Mouse (Mus musculus): Measurements from ENCODE around the gene Dlst. TPM values are rescaled to one million over a fixed set of nuclear protein-coding genes. Genes with fewer than 3 reads are reported as not detected.

Gene Dlst
- polyA plus RNA-seq, 1 experiment from 2014 or later = 69.4 TPM

GRCm38 (mm10) chr12:85095859-85096258 is 14.8 kb upstream of the Dlst start:
- Histone ChIP-seq H3K27ac (replicated peaks) (no peak overlapping the region), H3K4me1 (replicated peaks) (peaks cover 19% of the 10 kb centered on the region), H3K4me3 (replicated peaks) (no peak overlapping the region), H3K9me3 (replicated peaks) (no peaks in the 10 kb centered on the region), H3K9ac (no peak overlapping the region), H3K36me3 (replicated peaks) (no peaks in the 10 kb centered on the region), H3K4me2 (no peak overlapping the region), H3K27me3 (no peaks in the 10 kb centered on the region)
- WGBS (ENCODE audit: insufficient replicate concordance) = 76% methylated on average over 7 of the region's 7 CpGs
- no peak for ATAC-seq (ENCODE audit: insufficient read depth)

GRCm38 (mm10) chr12:85101001-85101400 is 9.6 kb upstream of the Dlst start:
- H3K4me2 ChIP-seq = no peak overlapping the region

GRCm38 (mm10) chr12:85101521-85102106 is 9.0 kb upstream of the Dlst start:
- Histone ChIP-seq H3K9me3 (replicated peaks) (no peaks in the 10 kb centered on the region), H3K36me3 (replicated peaks) (no peaks in the 10 kb centered on the region), H3K4me3 (replicated peaks) (no peak overlapping the region), H3K27ac (replicated peaks) (no peak overlapping the region), H3K9ac (no peak overlapping the region), H3K4me1 (replicated peaks) (peaks cover 12% of the 10 kb centered on the region), H3K4me2 (no peak overlapping the region), H3K27me3 (no peaks in the 10 kb centered on the region)
- no peak for ATAC-seq (ENCODE audit: insufficient read depth)
- WGBS (ENCODE audit: insufficient replicate concordance) = 66% methylated on average over 5 of the region's 5 CpGs

More at GRCm38 (mm10) chr12:85101001-85101400, 9.6 kb upstream of the Dlst start:
- no peaks in the 10 kb centered on the region for H3K36me3 ChIP-seq (replicated peaks)
- H3K4me1 ChIP-seq (replicated peaks) = 0 out of 2 replicates have a peak, but pooled peaks cover 6% of the 10 kb centered on the region
- no peak overlapping the region for H3K4me3 ChIP-seq (replicated peaks)
- no peak for ATAC-seq (ENCODE audit: insufficient read depth)
- no peak overlapping the region for H3K9ac ChIP-seq
- H3K27me3 ChIP-seq = no peaks in the 10 kb centered on the region
- H3K9me3 ChIP-seq (replicated peaks) = no peaks in the 10 kb centered on the region
- 78% methylated on average over 14 of the region's 14 CpGs for WGBS (ENCODE audit: insufficient replicate concordance)
- no peak overlapping the region for H3K27ac ChIP-seq (replicated peaks)

GRCm38 (mm10) chr12:85103096-85103495 is 7.5 kb upstream of the Dlst start:
- no peak overlapping the region for H3K4me2 ChIP-seq
- no peaks in the 10 kb centered on the region for H3K36me3 ChIP-seq (replicated peaks)
- H3K9me3 ChIP-seq (replicated peaks) = no peaks in the 10 kb centered on the region
- no peaks in the 10 kb centered on the region for H3K27me3 ChIP-seq
- H3K4me3 ChIP-seq (replicated peaks) = no peak overlapping the region
- 66% methylated on average over 8 of the region's 8 CpGs for WGBS (ENCODE audit: insufficient replicate concordance)
- ATAC-seq (ENCODE audit: insufficient read depth) = no peak
- H3K27ac ChIP-seq (replicated peaks) = no peak overlapping the region
- peaks cover 14% of the 10 kb centered on the region for H3K4me1 ChIP-seq (replicated peaks)
- no peak overlapping the region for H3K9ac ChIP-seq

- no peak for ATAC-seq (ENCODE audit: insufficient read depth)
- no peak overlapping the region for H3K9ac ChIP-seq
- 81% methylated on average over 8 of the region's 8 CpGs for WGBS (ENCODE audit: insufficient replicate concordance)
- H3K4me1 ChIP-seq (replicated peaks) = peaks cover 23% of the 10 kb centered on the region
- H3K27ac ChIP-seq (replicated peaks) = no peak overlapping the region
- H3K9me3 ChIP-seq (replicated peaks) = no peaks in the 10 kb centered on the region
- no peaks in the 10 kb centered on the region for H3K36me3 ChIP-seq (replicated peaks)
- H3K4me3 ChIP-seq (replicated peaks) = no peak overlapping the region
- no peaks in the 10 kb centered on the region for H3K27me3 ChIP-seq
- H3K4me2 ChIP-seq = no peak overlapping the region
These were observed 5.8 kb upstream of the Dlst start for GRCm38 (mm10) chr12:85104789-85105188.

- Histone ChIP-seq H3K4me1 (replicated peaks) (peaks cover 28% of the 10 kb centered on the region), H3K27me3 (no peaks in the 10 kb centered on the region), H3K36me3 (replicated peaks) (no peaks in the 10 kb centered on the region), H3K4me2 (peak overlapping the region; percentile 6), H3K4me3 (replicated peaks) (no peak overlapping the region), H3K9me3 (replicated peaks) (no peaks in the 10 kb centered on the region), H3K27ac (replicated peaks) (no peak overlapping the region), H3K9ac (no peak overlapping the region)
- 8% methylated on average over 8 of the region's 8 CpGs for WGBS (ENCODE audit: insufficient replicate concordance)
- ATAC-seq (ENCODE audit: insufficient read depth) = no peak
These were observed 4.3 kb upstream of the Dlst start for GRCm38 (mm10) chr12:85106292-85106691.

- no peak for ATAC-seq (ENCODE audit: insufficient read depth)
- Histone ChIP-seq H3K4me2 (no peak overlapping the region), H3K27ac (replicated peaks) (peak overlapping the region; percentile 35; the same call in 1 of the 2 replicates)
These were observed 2.0 kb upstream of the Dlst start for GRCm38 (mm10) chr12:85108643-85109042.

GRCm38 (mm10) chr12:85109426-85109825 is 1.2 kb upstream of the Dlst start:
- WGBS (ENCODE audit: insufficient replicate concordance) = 78% methylated on average over 4 of the region's 4 CpGs
- Histone ChIP-seq H3K27me3 (no peaks in the 10 kb centered on the region), H3K4me1 (replicated peaks) (peaks cover 58% of the 10 kb centered on the region), H3K9ac (no peak overlapping the region), H3K9me3 (replicated peaks) (no peaks in the 10 kb centered on the region), H3K36me3 (replicated peaks) (0 out of 2 replicates have a peak, but pooled peaks cover 2% of the 10 kb centered on the region), H3K27ac (replicated peaks) (peak overlapping the region; percentile 35; the same call in 1 of the 2 replicates), H3K4me3 (replicated peaks) (peak overlapping the region; percentile 90), H3K4me2 (peak overlapping the region; percentile 80)
- no peak for ATAC-seq (ENCODE audit: insufficient read depth)

More at GRCm38 (mm10) chr12:85108643-85109042, 2.0 kb upstream of the Dlst start:
- WGBS (ENCODE audit: insufficient replicate concordance) = 51% methylated on average over 3 of the region's 3 CpGs
- Histone ChIP-seq H3K9ac (no peak overlapping the region), H3K9me3 (replicated peaks) (no peaks in the 10 kb centered on the region), H3K36me3 (replicated peaks) (0 out of 2 replicates have a peak, but pooled peaks cover under 1% of the 10 kb centered on the region), H3K4me1 (replicated peaks) (peaks cover 52% of the 10 kb centered on the region), H3K4me3 (replicated peaks) (no peak overlapping the region), H3K27me3 (no peaks in the 10 kb centered on the region)

- no peaks in the 10 kb centered on the region for H3K9me3 ChIP-seq (replicated peaks)
- peaks cover 61% of the 10 kb centered on the region for H3K4me1 ChIP-seq (replicated peaks)
- peak overlapping the region; percentile 89 for H3K27ac ChIP-seq (replicated peaks)
- H3K36me3 ChIP-seq (replicated peaks) = peaks cover 9% of the 10 kb centered on the region; the same call in 1 of the 2 replicates
- 12% methylated on average over 18 of the region's 18 CpGs for WGBS (ENCODE audit: insufficient replicate concordance)
- no peaks in the 10 kb centered on the region for H3K27me3 ChIP-seq
- peak overlapping the region; percentile 80 for H3K4me2 ChIP-seq
- H3K4me3 ChIP-seq (replicated peaks) = peak overlapping the region; percentile 90
- ATAC-seq (ENCODE audit: insufficient read depth) = peak; percentile 51
- H3K9ac ChIP-seq = peak overlapping the region; percentile 94
These were observed 479 bp upstream of the Dlst start for GRCm38 (mm10) chr12:85110011-85110697.

GRCm38 (mm10) chr12:85112550-85113251 is 2.1 kb downstream of the Dlst start:
- 61% methylated on average over 7 of the region's 7 CpGs for WGBS (ENCODE audit: insufficient replicate concordance)
- peak overlapping the region; percentile 89 for H3K27ac ChIP-seq (replicated peaks)
- ATAC-seq (ENCODE audit: insufficient read depth) = no peak

GRCm38 (mm10) chr12:85113337-85113736 is 2.7 kb downstream of the Dlst start:
- Histone ChIP-seq H3K27me3 (no peaks in the 10 kb centered on the region), H3K4me2 (peak overlapping the region; percentile 80), H3K4me3 (replicated peaks) (peak overlapping the region; percentile 90; the same call in 1 of the 2 replicates), H3K9me3 (replicated peaks) (no peaks in the 10 kb centered on the region), H3K27ac (replicated peaks) (0 out of 2 replicates have a peak overlapping the region, but pooled peaks have one; percentile 46), H3K4me1 (replicated peaks) (peaks cover 59% of the 10 kb centered on the region), H3K36me3 (replicated peaks) (peaks cover 37% of the 10 kb centered on the region), H3K9ac (no peak overlapping the region)
- WGBS (ENCODE audit: insufficient replicate concordance) = 85% methylated on average over 3 of the region's 3 CpGs
- ATAC-seq (ENCODE audit: insufficient read depth) = no peak

More at GRCm38 (mm10) chr12:85112550-85113251, 2.1 kb downstream of the Dlst start:
- H3K27me3 ChIP-seq = no peaks in the 10 kb centered on the region
- peaks cover 30% of the 10 kb centered on the region for H3K36me3 ChIP-seq (replicated peaks)
- peak overlapping the region; percentile 80 for H3K4me2 ChIP-seq
- peak overlapping the region; percentile 94 for H3K9ac ChIP-seq
- H3K4me3 ChIP-seq (replicated peaks) = peak overlapping the region; percentile 90
- H3K9me3 ChIP-seq (replicated peaks) = no peaks in the 10 kb centered on the region
- peaks cover 59% of the 10 kb centered on the region for H3K4me1 ChIP-seq (replicated peaks)

Measured in liver, embryonic 15.5 days (tissue).